Mouse (Mus musculus) thymus, adult 2 months (tissue): ENCODE results near the gene Tpm4. TPM values are rescaled to one million over a fixed set of nuclear protein-coding genes. Genes with fewer than 3 reads are reported as not detected.

Source experiments
- DNase-seq: peaks from one replicate; pipeline ENCODE4 v3.0.0; 2021
- H3K27ac ChIP-seq: fragments of 200-500 bp; 2 replicates; pipeline ENCODE4 v1.5.1; 2012; ENCODE audit warnings: low read length, control low read depth; ENCODE audit not compliant: control insufficient read depth, insufficient read depth
- H3K27me3 ChIP-seq: fragments of 200-500 bp; 2 replicates; pipeline ENCODE4 v1.6.1; 2012; ENCODE audit warnings: mild to moderate bottlenecking, low read length, moderate library complexity, mixed read lengths; ENCODE audit not compliant: control insufficient read depth, insufficient read depth
- H3K36me3 ChIP-seq: fragments of 200-500 bp; 2 replicates; pipeline ENCODE4 v1.6.1; 2012; ENCODE audit warnings: mild to moderate bottlenecking, low read length, moderate library complexity; ENCODE audit not compliant: control insufficient read depth, insufficient read depth
- H3K4me1 ChIP-seq: fragments of 200-500 bp; replicated peaks from 2 replicates; pipeline ENCODE4 v1.6.1; 2012; ENCODE audit warnings: low read length; ENCODE audit not compliant: control insufficient read depth, insufficient read depth
- H3K4me3 ChIP-seq: fragments of 200-500 bp; 2 replicates; pipeline ENCODE4 v1.5.1; 2012; ENCODE audit warnings: mild to moderate bottlenecking, low read length, control low read depth, moderate library complexity; ENCODE audit not compliant: control insufficient read depth, insufficient read depth
- CTCF ChIP-seq: fragments of 200-500 bp; IDR thresholded peaks from 2 replicates; pipeline ENCODE4 v1.5.1; 2012; ENCODE audit warnings: mild to moderate bottlenecking, control low read depth, low read length, moderate library complexity, borderline replicate concordance; ENCODE audit not compliant: control insufficient read depth, poor library complexity, insufficient read depth; ENCODE audit errors: extremely low read depth
- POLR2A ChIP-seq: fragments of 200-500 bp; IDR thresholded peaks from 2 replicates; pipeline ENCODE4 v1.6.1; 2012; ENCODE audit warnings: mild to moderate bottlenecking, low read length, control low read depth, moderate library complexity; ENCODE audit not compliant: control insufficient read depth, poor library complexity, insufficient read depth; ENCODE audit errors: extremely low read depth
- WGBS: fragments of 180-500 bp; shearing (Covaris S2); methylation state at CpG from one replicate; pipeline ENCODE4 v1.1.7; 2018; 5-methylcytosine and 5-hydroxymethylcytosine counted together
- polyA plus RNA-seq: library from polyadenylated mRNA; depleted of rRNA; stranded (reverse); fragments of >200 nt; gene quantifications from 2 replicates; pipeline ENCODE4 v1.2.3, GENCODE M21; 2012

The Tpm4 gene
- polyA plus RNA-seq, 1 experiment, result 55.6 TPM

- Histone ChIP-seq H3K4me1 (peaks cover 19% of the 10 kb centered on the region), H3K27me3 (no peaks in the 10 kb centered on the region), H3K27ac (no peak overlapping the region), H3K36me3 (peaks cover 37% of the 10 kb centered on the region), H3K4me3 (no peak overlapping the region)
- over 99% methylated on average over 5 of the region's 5 CpGs for WGBS
- no peak for DNase-seq
- TF ChIP-seq CTCF (no peak), POLR2A (no peak)
Measured at GRCm38 (mm10) chr8:72138456-72138855, 3.7 kb downstream of the Tpm4 start.

- Histone ChIP-seq H3K4me3 (no peak overlapping the region), H3K36me3 (peaks cover 77% of the 10 kb centered on the region), H3K4me1 (no peaks in the 10 kb centered on the region; the same call in 1 of the 2 replicates), H3K27ac (no peak overlapping the region), H3K27me3 (no peaks in the 10 kb centered on the region)
- WGBS, result 89% methylated on average over 13 of the region's 13 CpGs
- no peak for DNase-seq
- TF ChIP-seq POLR2A (no peak), CTCF (no peak)
Measured at GRCm38 (mm10) chr8:72143256-72143824, 8.6 kb downstream of the Tpm4 start.

- DNase-seq, result no peak
- Histone ChIP-seq H3K27ac (no peak overlapping the region), H3K36me3 (peaks cover 76% of the 10 kb centered on the region), H3K4me1 (no peaks in the 10 kb centered on the region; the same call in 1 of the 2 replicates), H3K4me3 (no peak overlapping the region), H3K27me3 (no peaks in the 10 kb centered on the region)
- 78% methylated on average over 5 of the region's 5 CpGs for WGBS
- TF ChIP-seq POLR2A, result no peak
- no peak for TF ChIP-seq CTCF
Measured at GRCm38 (mm10) chr8:72144345-72144975, 9.7 kb downstream of the Tpm4 start.

GRCm38 (mm10) chr8:72145511-72145910 lies 10.7 kb downstream of the Tpm4 start:
- 98% methylated on average over 3 of the region's 3 CpGs for WGBS
- Histone ChIP-seq H3K27me3 (no peaks in the 10 kb centered on the region), H3K4me1 (no peaks in the 10 kb centered on the region; the same call in 1 of the 2 replicates), H3K4me3 (no peak overlapping the region), H3K36me3 (peaks cover 86% of the 10 kb centered on the region), H3K27ac (no peak overlapping the region)
- TF ChIP-seq CTCF, result no peak
- no peak for TF ChIP-seq POLR2A
- DNase-seq, result no peak

- Histone ChIP-seq H3K4me1 (no peaks in the 10 kb centered on the region; the same call in 1 of the 2 replicates), H3K36me3 (peaks cover 87% of the 10 kb centered on the region), H3K27ac (no peak overlapping the region), H3K27me3 (no peaks in the 10 kb centered on the region), H3K4me3 (no peak overlapping the region)
- DNase-seq, result no peak
- TF ChIP-seq POLR2A, result no peak
- TF ChIP-seq CTCF, result no peak
- 93% methylated on average over 1 of the region's 1 CpGs for WGBS
Measured at GRCm38 (mm10) chr8:72146056-72146455, 11.3 kb downstream of the Tpm4 start.

- no peak overlapping the region for H3K4me3 ChIP-seq
- H3K4me1 ChIP-seq, result no peaks in the 10 kb centered on the region; the same call in 1 of the 2 replicates
- H3K27me3 ChIP-seq, result no peaks in the 10 kb centered on the region
- 92% methylated on average over 3 of the region's 3 CpGs for WGBS
- H3K36me3 ChIP-seq, result peaks cover 87% of the 10 kb centered on the region
- TF ChIP-seq CTCF, result no peak
- no peak for TF ChIP-seq POLR2A
- DNase-seq, result no peak
- no peak overlapping the region for H3K27ac ChIP-seq
Measured at GRCm38 (mm10) chr8:72146556-72146955, 11.8 kb downstream of the Tpm4 start.

GRCm38 (mm10) chr8:72147266-72147665 lies 12.5 kb downstream of the Tpm4 start:
- DNase-seq, result no peak
- Histone ChIP-seq H3K27me3 (no peaks in the 10 kb centered on the region), H3K27ac (no peak overlapping the region), H3K36me3 (peaks cover 84% of the 10 kb centered on the region), H3K4me3 (no peak overlapping the region), H3K4me1 (no peaks in the 10 kb centered on the region; the same call in 1 of the 2 replicates)
- WGBS, result 90% methylated on average over 2 of the region's 2 CpGs
- TF ChIP-seq CTCF, result no peak
- TF ChIP-seq POLR2A, result no peak

- Histone ChIP-seq H3K27ac (no peak overlapping the region), H3K4me1 (no peaks in the 10 kb centered on the region; the same call in 1 of the 2 replicates), H3K36me3 (peaks cover 80% of the 10 kb centered on the region), H3K4me3 (no peak overlapping the region), H3K27me3 (no peaks in the 10 kb centered on the region)
- DNase-seq, result no peak
- TF ChIP-seq POLR2A (no peak), CTCF (no peak)
- WGBS, result 97% methylated on average over 1 of the region's 1 CpGs
Measured at GRCm38 (mm10) chr8:72149056-72149455, 14.3 kb downstream of the Tpm4 start.
